Mouse (Mus musculus): Measurements from ENCODE around the gene AI464131. TPM values are rescaled to one million over a fixed set of nuclear protein-coding genes. Genes with fewer than 3 reads are reported as not detected.

The AI464131 gene
- polyA plus RNA-seq, 1 experiment from 2014 or later = 9.7 TPM

GRCm38 (mm10) chr4:41497579-41497978 is 5.3 kb downstream of the AI464131 start:
- peak overlapping the region; percentile 44 for H3K4me2 ChIP-seq (ENCODE audit: low read depth, low read length)
- peak overlapping the region; percentile 20 for H3K4me3 ChIP-seq (ENCODE audit: low read depth, low read length)
- H3K9ac ChIP-seq (replicated peaks; ENCODE audit: low read length) = no peak overlapping the region; the same call in 1 of the 2 replicates
- peaks cover 54% of the 10 kb centered on the region for H3K27me3 ChIP-seq (ENCODE audit: control insufficient read depth, insufficient read depth, low read length)
- H3K27ac ChIP-seq (replicated peaks; ENCODE audit: low read depth, low read length) = no peak overlapping the region
- whole genome bisulfite sequencing = 1% methylated on average over 34 of the region's 34 CpGs
- peak; percentile 72 for DNase-seq (ENCODE audit: low spot score)
- H3K4me1 ChIP-seq (ENCODE audit: control insufficient read depth, insufficient read depth, low read length) = peaks cover 14% of the 10 kb centered on the region; the same call in 1 of the 2 replicates
- no peaks in the 10 kb centered on the region for H3K9me3 ChIP-seq (replicated peaks; ENCODE audit: control insufficient read depth, low read length)
- H3K36me3 ChIP-seq (replicated peaks; ENCODE audit: control insufficient read depth, insufficient read depth, low read depth, low read length) = no peaks in the 10 kb centered on the region
- ATAC-seq (replicated peaks; ENCODE audit: insufficient number of reproducible peaks, low FRiP score, low TSS enrichment, low read depth) = no peak; the same call in 1 of the 2 replicates

- ATAC-seq (replicated peaks; ENCODE audit: insufficient number of reproducible peaks, low FRiP score, low TSS enrichment, low read depth) = no peak
- peaks cover 13% of the 10 kb centered on the region; the same call in 1 of the 2 replicates for H3K4me1 ChIP-seq (ENCODE audit: control insufficient read depth, insufficient read depth, low read length)
- H3K9ac ChIP-seq (replicated peaks; ENCODE audit: low read length) = no peak overlapping the region
- 39% methylated on average over 5 of the region's 5 CpGs for WGBS
- H3K27ac ChIP-seq (replicated peaks; ENCODE audit: low read depth, low read length) = no peak overlapping the region
- DNase-seq (ENCODE audit: low spot score) = no peak
- no peaks in the 10 kb centered on the region for H3K36me3 ChIP-seq (replicated peaks; ENCODE audit: control insufficient read depth, insufficient read depth, low read depth, low read length)
- no peak overlapping the region for H3K4me3 ChIP-seq (ENCODE audit: low read depth, low read length)
- H3K4me2 ChIP-seq (ENCODE audit: low read depth, low read length) = no peak overlapping the region
- no peaks in the 10 kb centered on the region for H3K9me3 ChIP-seq (replicated peaks; ENCODE audit: control insufficient read depth, low read length)
- peaks cover 54% of the 10 kb centered on the region for H3K27me3 ChIP-seq (ENCODE audit: control insufficient read depth, insufficient read depth, low read length)
Measured at GRCm38 (mm10) chr4:41497046-41497445, 5.8 kb downstream of the AI464131 start.

- no peak for DNase-seq (ENCODE audit: low spot score)
- peaks cover 50% of the 10 kb centered on the region for H3K27me3 ChIP-seq (ENCODE audit: control insufficient read depth, insufficient read depth, low read length)
Measured at GRCm38 (mm10) chr4:41495850-41496249, 7.0 kb downstream of the AI464131 start.

GRCm38 (mm10) chr4:41495076-41495475 is 7.8 kb downstream of the AI464131 start:
- peaks cover 43% of the 10 kb centered on the region for H3K27me3 ChIP-seq (ENCODE audit: control insufficient read depth, insufficient read depth, low read length)
- WGBS = 76% methylated on average over 4 of the region's 4 CpGs

More at GRCm38 (mm10) chr4:41495850-41496249, 7.0 kb downstream of the AI464131 start:
- H3K9ac ChIP-seq (replicated peaks; ENCODE audit: low read length) = no peak overlapping the region
- H3K9me3 ChIP-seq (replicated peaks; ENCODE audit: control insufficient read depth, low read length) = no peaks in the 10 kb centered on the region
- 86% methylated on average over 11 of the region's 11 CpGs for WGBS
- H3K4me1 ChIP-seq (ENCODE audit: control insufficient read depth, insufficient read depth, low read length) = peaks cover 11% of the 10 kb centered on the region; the same call in 1 of the 2 replicates
- H3K27ac ChIP-seq (replicated peaks; ENCODE audit: low read depth, low read length) = no peak overlapping the region
- no peak for ATAC-seq (replicated peaks; ENCODE audit: insufficient number of reproducible peaks, low FRiP score, low TSS enrichment, low read depth)
- no peak overlapping the region for H3K4me3 ChIP-seq (ENCODE audit: low read depth, low read length)
- no peak overlapping the region for H3K4me2 ChIP-seq (ENCODE audit: low read depth, low read length)
- H3K36me3 ChIP-seq (replicated peaks; ENCODE audit: control insufficient read depth, insufficient read depth, low read depth, low read length) = no peaks in the 10 kb centered on the region

GRCm38 (mm10) chr4:41494378-41494777 is 8.5 kb downstream of the AI464131 start:
- WGBS = 59% methylated on average over 3 of the region's 3 CpGs
- ATAC-seq (replicated peaks; ENCODE audit: insufficient number of reproducible peaks, low FRiP score, low TSS enrichment, low read depth) = no peak
- no peak overlapping the region for H3K4me3 ChIP-seq (ENCODE audit: low read depth, low read length)
- peaks cover 36% of the 10 kb centered on the region for H3K27me3 ChIP-seq (ENCODE audit: control insufficient read depth, insufficient read depth, low read length)
- no peaks in the 10 kb centered on the region for H3K36me3 ChIP-seq (replicated peaks; ENCODE audit: control insufficient read depth, insufficient read depth, low read depth, low read length)
- H3K9me3 ChIP-seq (replicated peaks; ENCODE audit: control insufficient read depth, low read length) = no peaks in the 10 kb centered on the region
- H3K27ac ChIP-seq (replicated peaks; ENCODE audit: low read depth, low read length) = no peak overlapping the region
- H3K9ac ChIP-seq (replicated peaks; ENCODE audit: low read length) = no peak overlapping the region
- H3K4me2 ChIP-seq (ENCODE audit: low read depth, low read length) = no peak overlapping the region
- DNase-seq (ENCODE audit: low spot score) = no peak
- H3K4me1 ChIP-seq (ENCODE audit: control insufficient read depth, insufficient read depth, low read length) = peaks cover 11% of the 10 kb centered on the region; the same call in 1 of the 2 replicates

More at GRCm38 (mm10) chr4:41495076-41495475, 7.8 kb downstream of the AI464131 start:
- no peak overlapping the region for H3K4me2 ChIP-seq (ENCODE audit: low read depth, low read length)
- H3K4me3 ChIP-seq (ENCODE audit: low read depth, low read length) = no peak overlapping the region
- H3K36me3 ChIP-seq (replicated peaks; ENCODE audit: control insufficient read depth, insufficient read depth, low read depth, low read length) = no peaks in the 10 kb centered on the region
- no peak overlapping the region for H3K9ac ChIP-seq (replicated peaks; ENCODE audit: low read length)
- H3K27ac ChIP-seq (replicated peaks; ENCODE audit: low read depth, low read length) = no peak overlapping the region
- H3K9me3 ChIP-seq (replicated peaks; ENCODE audit: control insufficient read depth, low read length) = no peaks in the 10 kb centered on the region
- ATAC-seq (replicated peaks; ENCODE audit: insufficient number of reproducible peaks, low FRiP score, low TSS enrichment, low read depth) (no peak), DNase-seq (ENCODE audit: low spot score) (no peak)
- peaks cover 11% of the 10 kb centered on the region; the same call in 1 of the 2 replicates for H3K4me1 ChIP-seq (ENCODE audit: control insufficient read depth, insufficient read depth, low read length)

- no peaks in the 10 kb centered on the region for H3K36me3 ChIP-seq (replicated peaks; ENCODE audit: control insufficient read depth, insufficient read depth, low read depth, low read length)
- ATAC-seq (replicated peaks; ENCODE audit: insufficient number of reproducible peaks, low FRiP score, low TSS enrichment, low read depth) (no peak), DNase-seq (ENCODE audit: low spot score) (no peak)
- no peak overlapping the region for H3K4me2 ChIP-seq (ENCODE audit: low read depth, low read length)
- peaks cover 5% of the 10 kb centered on the region; the same call in 1 of the 2 replicates for H3K4me1 ChIP-seq (ENCODE audit: control insufficient read depth, insufficient read depth, low read length)
- no peaks in the 10 kb centered on the region for H3K9me3 ChIP-seq (replicated peaks; ENCODE audit: control insufficient read depth, low read length)
- WGBS = 68% methylated on average over 3 of the region's 3 CpGs
- peaks cover 28% of the 10 kb centered on the region for H3K27me3 ChIP-seq (ENCODE audit: control insufficient read depth, insufficient read depth, low read length)
- H3K9ac ChIP-seq (replicated peaks; ENCODE audit: low read length) = no peak overlapping the region
- no peak overlapping the region for H3K27ac ChIP-seq (replicated peaks; ENCODE audit: low read depth, low read length)
- no peak overlapping the region for H3K4me3 ChIP-seq (ENCODE audit: low read depth, low read length)
Measured at GRCm38 (mm10) chr4:41493464-41494116, 9.3 kb downstream of the AI464131 start.

- H3K27ac ChIP-seq (replicated peaks; ENCODE audit: low read depth, low read length) = no peak overlapping the region
- DNase-seq (ENCODE audit: low spot score) (no peak), ATAC-seq (replicated peaks; ENCODE audit: insufficient number of reproducible peaks, low FRiP score, low TSS enrichment, low read depth) (no peak)
- no peak overlapping the region for H3K4me3 ChIP-seq (ENCODE audit: low read depth, low read length)
- H3K4me1 ChIP-seq (ENCODE audit: control insufficient read depth, insufficient read depth, low read length) = peaks cover 3% of the 10 kb centered on the region; the same call in 1 of the 2 replicates
- H3K9ac ChIP-seq (replicated peaks; ENCODE audit: low read length) = no peak overlapping the region
- H3K4me2 ChIP-seq (ENCODE audit: low read depth, low read length) = no peak overlapping the region
- H3K36me3 ChIP-seq (replicated peaks; ENCODE audit: control insufficient read depth, insufficient read depth, low read depth, low read length) = no peaks in the 10 kb centered on the region
- H3K27me3 ChIP-seq (ENCODE audit: control insufficient read depth, insufficient read depth, low read length) = peaks cover 21% of the 10 kb centered on the region
- 86% methylated on average over 7 of the region's 7 CpGs for WGBS
- no peaks in the 10 kb centered on the region for H3K9me3 ChIP-seq (replicated peaks; ENCODE audit: control insufficient read depth, low read length)
Measured at GRCm38 (mm10) chr4:41492951-41493350, 9.9 kb downstream of the AI464131 start.

- Histone ChIP-seq H3K4me3 (ENCODE audit: low read depth, low read length) (no peak overlapping the region), H3K9me3 (replicated peaks; ENCODE audit: control insufficient read depth, low read length) (no peaks in the 10 kb centered on the region), H3K4me2 (ENCODE audit: low read depth, low read length) (no peak overlapping the region), H3K36me3 (replicated peaks; ENCODE audit: control insufficient read depth, insufficient read depth, low read depth, low read length) (no peaks in the 10 kb centered on the region; the same call in 1 of the 2 replicates), H3K27ac (replicated peaks; ENCODE audit: low read depth, low read length) (peak overlapping the region; percentile 23), H3K9ac (replicated peaks; ENCODE audit: low read length) (no peak overlapping the region), H3K4me1 (ENCODE audit: control insufficient read depth, insufficient read depth, low read length) (no peaks in the 10 kb centered on the region), H3K27me3 (ENCODE audit: control insufficient read depth, insufficient read depth, low read length) (no peaks in the 10 kb centered on the region)
- ATAC-seq (replicated peaks; ENCODE audit: insufficient number of reproducible peaks, low FRiP score, low TSS enrichment, low read depth) (peak; percentile 73; the same call in 1 of the 2 replicates), DNase-seq (ENCODE audit: low spot score) (peak; percentile 79)
- WGBS = 31% methylated on average over 6 of the region's 6 CpGs
Measured at GRCm38 (mm10) chr4:41481601-41482017, 21.3 kb downstream of the AI464131 start.
